Comparison of ENCODE assay signal across 8 mouse cellular contexts in the genomic region with DNA sequence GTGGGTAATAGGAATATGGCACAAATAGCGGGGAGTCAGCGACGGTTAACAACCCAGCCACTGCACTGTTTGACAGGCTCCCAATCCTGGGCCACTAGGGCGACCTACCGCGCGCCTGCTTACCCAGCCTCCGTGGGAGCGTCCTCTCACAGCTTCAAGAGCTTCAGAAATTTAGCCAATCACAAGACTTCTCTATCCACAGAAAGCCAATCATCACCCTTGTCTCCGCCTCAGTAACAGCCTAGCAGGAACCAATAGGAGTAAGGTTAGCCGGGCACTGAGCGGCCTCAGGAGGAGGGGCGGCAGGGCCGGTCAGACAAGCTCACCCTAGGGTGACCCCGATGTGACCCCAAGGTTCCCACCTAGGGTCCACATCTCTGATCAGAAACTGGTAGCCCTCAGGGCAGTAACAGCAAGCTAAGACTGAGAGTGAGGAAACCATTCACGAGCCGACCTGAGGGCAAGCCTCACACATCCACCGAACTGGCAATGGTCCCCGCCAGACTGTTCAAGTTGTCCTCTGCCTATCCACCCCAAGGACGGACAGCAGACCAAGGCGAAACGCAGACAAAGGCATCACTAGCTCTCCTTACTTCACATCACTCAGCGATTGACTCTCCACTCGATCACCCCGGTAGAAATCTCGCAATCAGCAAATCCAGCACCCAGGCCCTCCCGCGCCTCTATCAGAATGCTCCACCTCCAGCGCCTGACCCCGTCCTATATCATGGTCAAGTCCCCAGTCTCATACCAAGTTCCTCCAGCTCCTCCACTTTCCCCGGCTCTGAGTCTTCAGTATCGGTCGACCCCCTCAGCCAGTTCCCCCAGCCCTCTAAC. TPM values are rescaled to one million over a fixed set of nuclear protein-coding genes. Genes with fewer than 3 reads are reported as not detected.
A peak's percentile ranks its signal among the peaks of the same experiment; 100 is the strongest.
DNase-seq lines count a peak whose midpoint lies in the region; ATAC-seq lines count a peak whose summit lies in the region.

No protein-coding gene starts in this region.

- peak; percentile 95 for DNase-seq in embryo, embryonic 10 days (ENCODE audit: low spot score)
- peak; percentile 65 for DNase-seq in gastrocnemius, postnatal 10 days
- peak; percentile 95 for DNase-seq in induced T-regulatory cell, adult 2 months (ENCODE audit: low read depth)
- peak; percentile 89 to 91 for DNase-seq in left cerebral cortex, adult 9 months (ENCODE audit: low spot score in 2 of 2)
- DNase-seq in right cerebral cortex, postnatal 10 days (ENCODE audit: low spot score in 2 of 2): peak; percentile 86 to 93
- peak; percentile 24 for DNase-seq in urinary bladder, postnatal 10 days (ENCODE audit: low spot score)

- peak; percentile 67 for ATAC-seq in activated CD4-positive, CD25-positive, alpha-beta regulatory T cell, adult 4 months
- peak; percentile 50 for ATAC-seq in megakaryocyte, adult 5-6 weeks (ENCODE audit: poor library complexity, severe bottlenecking)

RNA-seq across cellular contexts. Expression of a gene that starts 4.7 kb away (rescaled TPM):
- polyA plus RNA-seq in activated CD4-positive, CD25-positive, alpha-beta regulatory T cell, adult 4 months (2017; shearing (Covaris generic)): 10 to 100 TPM; 23.6 to 28.3 TPM
- 10 to 100 TPM; 35.9 to 47.5 TPM for total RNA-seq in gastrocnemius, postnatal 10 days (2021)
- total RNA-seq in megakaryocyte, adult 5-6 weeks (2015): 27.1 and 29.0 TPM in 2 replicates
- 5.0 and 6.7 TPM in 2 replicates for total RNA-seq in megakaryocyte, adult 5-6 weeks (2017)

RNA-seq across cellular contexts. Expression of a gene that starts 10.7 kb away (rescaled TPM):
- polyA plus RNA-seq in activated CD4-positive, CD25-positive, alpha-beta regulatory T cell, adult 4 months (2017; shearing (Covaris generic)): under 1 TPM; 0.22 to 0.51 TPM
- 10 to 100 TPM; 14.0 to 15.7 TPM for total RNA-seq in gastrocnemius, postnatal 10 days (2021)
- 0.14 TPM in 1 of 2 replicates, not detected in the other for total RNA-seq in megakaryocyte, adult 5-6 weeks (2015)
- 0.18 TPM in 1 of 2 replicates, not detected in the other for total RNA-seq in megakaryocyte, adult 5-6 weeks (2017)

RNA-seq across cellular contexts. Expression of a gene that starts 13.3 kb away (rescaled TPM):
- polyA plus RNA-seq in activated CD4-positive, CD25-positive, alpha-beta regulatory T cell, adult 4 months (2017; shearing (Covaris generic)): 10 to 100 TPM in 1 of 2 experiments, 1 to 10 TPM in 1; 9.4 to 17.9 TPM
- total RNA-seq in gastrocnemius, postnatal 10 days (2021): 10 to 100 TPM; 18.8 to 22.3 TPM
- 11.6 and 15.3 TPM in 2 replicates for total RNA-seq in megakaryocyte, adult 5-6 weeks (2015)
- total RNA-seq in megakaryocyte, adult 5-6 weeks (2017): 24.0 and 28.1 TPM in 2 replicates

RNA-seq across cellular contexts. Expression of a gene that starts 13.5 kb away (rescaled TPM):
- polyA plus RNA-seq in activated CD4-positive, CD25-positive, alpha-beta regulatory T cell, adult 4 months (2017; shearing (Covaris generic)): 100 to 1,000 TPM; 146 TPM
- total RNA-seq in gastrocnemius, postnatal 10 days (2021): 10 to 100 TPM; 83.8 to 94.5 TPM
- 90.6 and 105 TPM in 2 replicates for total RNA-seq in megakaryocyte, adult 5-6 weeks (2015)
- 147 and 161 TPM in 2 replicates for total RNA-seq in megakaryocyte, adult 5-6 weeks (2017)

RNA-seq across cellular contexts. Expression of a gene that starts 39.6 kb away (rescaled TPM):
- 10 to 100 TPM; 58.7 to 62.7 TPM for polyA plus RNA-seq in activated CD4-positive, CD25-positive, alpha-beta regulatory T cell, adult 4 months (2017; shearing (Covaris generic))
- 10 to 100 TPM; 39.0 to 59.5 TPM for total RNA-seq in gastrocnemius, postnatal 10 days (2021)
- total RNA-seq in megakaryocyte, adult 5-6 weeks (2015): 13.6 and 13.9 TPM in 2 replicates
- total RNA-seq in megakaryocyte, adult 5-6 weeks (2017): 17.1 and 19.8 TPM in 2 replicates

Comparison
In these comparisons a context has a peak if more than half of its experiments do, and no peak if none do; other contexts are left out.
1. Peak in every context shown above with its lines: DNase-seq and ATAC-seq.
2. DNase-seq: peak in every context shown above with its lines; median percentile 95 in embryo, embryonic 10 days; 95 in induced T-regulatory cell, adult 2 months; 90 in left cerebral cortex, adult 9 months; 90 in right cerebral cortex, postnatal 10 days; 65 in gastrocnemius, postnatal 10 days; 24 in urinary bladder, postnatal 10 days.
3. RNA of a gene that starts 10.7 kb away (total RNA-seq): 14.0 to 15.7 TPM in gastrocnemius, postnatal 10 days; 0.14 to 0.18 TPM in megakaryocyte, adult 5-6 weeks; every median in the first group is over 10 times any median in the second.